Mouse (Mus musculus): ENCODE data around the gene Srpk1.

The Srpk1 gene
- long read RNA-seq, experiment 1, full-length matches to known transcripts: 19 of 45 reads
- long read RNA-seq, experiment 1, partial matches to known transcripts: 10 of 45 reads
- long read RNA-seq, experiment 1, other reads (novel, unspliced or antisense): 16 of 45 reads
- long read RNA-seq, experiment 2, full-length matches to known transcripts: 30 of 39 reads
- long read RNA-seq, experiment 2, partial matches to known transcripts: 6 of 39 reads
- long read RNA-seq, experiment 2, other reads (novel, unspliced or antisense): 3 of 39 reads

GRCm38 (mm10) chr17:28622300-28622759 lies at the start of gene Srpk1:
Gene Srpk1, minus strand, starts transcription at chr17:28622709.
- intact Hi-C loops (cut with DNase I): no loop called here

GRCm38 (mm10) chr17:28659564-28659963 lies 37.1 kb upstream of the Srpk1 start:
- intact Hi-C loops (cut with DNase I): no loop called here

DNA sequence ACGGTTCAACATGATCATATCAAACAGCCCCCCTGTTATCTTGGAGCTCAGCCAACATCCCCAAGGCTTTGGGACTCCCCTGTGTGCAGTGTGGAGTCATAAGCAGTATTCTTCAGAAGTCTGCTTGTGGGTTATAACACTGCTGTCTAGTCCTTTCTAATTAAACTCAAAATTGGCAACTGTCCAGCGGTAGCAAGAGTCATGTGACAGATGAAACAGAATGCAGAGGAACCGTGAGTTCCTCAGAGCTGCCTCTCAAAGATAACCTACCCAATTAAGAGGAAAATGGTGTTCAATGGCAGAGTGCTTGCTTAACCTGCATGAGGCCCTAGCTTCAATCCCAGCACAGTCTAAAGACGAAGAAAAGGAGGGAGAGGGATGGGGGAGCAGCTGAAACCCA lies 35.4 kb upstream of the Srpk1 start:
- intact Hi-C loops (cut with DNase I): no loop called here

DNA sequence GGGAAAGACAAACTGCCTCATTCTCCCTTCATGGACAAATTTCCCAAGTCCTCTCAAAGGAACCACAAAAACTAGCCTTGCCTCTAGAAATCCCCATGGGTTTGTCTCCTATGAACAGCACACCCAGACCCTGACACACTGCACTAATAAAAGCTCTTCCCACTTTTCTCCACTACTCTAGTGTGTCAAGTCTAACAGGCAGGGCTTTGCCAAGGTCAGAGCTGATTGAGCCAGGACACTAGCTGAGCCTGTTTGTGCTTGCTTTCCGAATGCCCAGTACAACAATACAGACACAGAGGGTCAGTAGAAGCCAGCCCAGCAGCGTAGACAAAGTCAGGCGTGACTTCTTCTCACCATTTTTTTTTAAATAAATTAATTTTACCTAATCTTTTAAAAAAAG lies 27.8 kb upstream of the Srpk1 start:
- intact Hi-C loops (cut with DNase I): no loop called here

DNA sequence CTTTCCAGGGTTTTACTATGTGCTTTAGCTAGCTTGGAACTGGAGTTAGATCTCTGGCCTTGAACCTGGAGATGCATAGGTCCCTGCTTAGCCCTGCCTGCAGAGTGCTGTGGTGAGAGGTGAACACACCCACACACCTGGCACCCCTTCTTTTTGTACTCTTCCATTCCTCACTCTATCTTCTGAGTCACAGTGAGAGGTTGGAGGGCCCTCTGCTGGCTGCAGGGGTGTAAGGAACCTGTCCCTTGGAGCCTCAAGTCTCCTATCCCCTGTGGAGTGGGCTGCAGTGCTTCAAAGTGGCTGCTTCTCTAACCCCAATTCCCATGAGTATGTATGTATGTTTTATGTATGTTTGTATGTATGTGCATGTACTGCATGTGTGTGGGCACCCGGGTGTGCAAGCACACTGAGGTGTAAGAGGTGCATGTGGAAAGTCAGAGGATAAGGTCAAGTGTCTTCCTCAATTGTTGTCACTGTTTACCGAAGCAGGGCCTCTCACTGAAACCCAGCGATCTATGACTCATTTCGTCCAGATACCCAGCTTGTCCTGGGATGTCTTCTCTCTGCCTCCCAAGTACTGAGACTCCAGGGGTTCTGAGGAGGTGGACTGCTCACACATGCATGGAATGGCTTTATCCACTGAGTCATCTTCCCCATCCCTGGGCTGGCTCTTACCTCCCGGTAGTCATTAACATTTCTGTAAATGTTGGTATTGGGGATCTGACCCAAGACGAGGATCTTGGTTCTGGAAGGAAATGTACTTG lies 26.3 kb upstream of the Srpk1 start:
- intact Hi-C loops (cut with DNase I): no loop called here

- intact Hi-C loops (cut with DNase I): no loop called here
Observed at GRCm38 (mm10) chr17:28646221-28646620, 23.7 kb upstream of the Srpk1 start.

- intact Hi-C loops (cut with DNase I): loop anchor here (5.0 kb wide), 1 partner anchor 97 kb away; the partner anchor contains the start of gene Clpsl2
Observed at GRCm38 (mm10) chr17:28644112-28644511, 21.6 kb upstream of the Srpk1 start.

GRCm38 (mm10) chr17:28643697-28644096 lies 21.2 kb upstream of the Srpk1 start:
- intact Hi-C loops (cut with DNase I): loop anchor here (5.0 kb wide), 1 partner anchor 96 kb away; the partner anchor contains the start of gene Clpsl2

DNA sequence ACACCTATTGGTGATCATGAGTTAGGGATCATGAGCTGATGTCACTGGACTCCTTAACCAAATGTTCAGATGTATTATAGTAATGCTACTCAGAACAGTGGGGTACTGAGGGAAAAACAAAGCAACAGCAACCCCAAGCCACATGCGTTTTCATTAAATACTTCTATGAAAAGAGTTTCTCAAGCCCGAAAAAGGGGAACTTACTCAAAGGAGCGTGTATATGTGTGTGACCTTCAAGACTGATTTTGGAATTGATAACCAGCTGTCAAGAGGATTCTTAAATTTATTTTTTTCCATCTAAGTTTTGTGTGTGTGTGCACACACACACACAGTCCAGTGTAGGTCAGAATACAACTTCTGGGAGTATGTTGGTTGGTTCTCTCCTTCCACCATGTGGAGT lies 17.6 kb upstream of the Srpk1 start:
- intact Hi-C loops (cut with DNase I): loop anchor here (5.0 kb wide), 1 partner anchor 93 kb away; the partner anchor contains the start of gene Clpsl2

DNA sequence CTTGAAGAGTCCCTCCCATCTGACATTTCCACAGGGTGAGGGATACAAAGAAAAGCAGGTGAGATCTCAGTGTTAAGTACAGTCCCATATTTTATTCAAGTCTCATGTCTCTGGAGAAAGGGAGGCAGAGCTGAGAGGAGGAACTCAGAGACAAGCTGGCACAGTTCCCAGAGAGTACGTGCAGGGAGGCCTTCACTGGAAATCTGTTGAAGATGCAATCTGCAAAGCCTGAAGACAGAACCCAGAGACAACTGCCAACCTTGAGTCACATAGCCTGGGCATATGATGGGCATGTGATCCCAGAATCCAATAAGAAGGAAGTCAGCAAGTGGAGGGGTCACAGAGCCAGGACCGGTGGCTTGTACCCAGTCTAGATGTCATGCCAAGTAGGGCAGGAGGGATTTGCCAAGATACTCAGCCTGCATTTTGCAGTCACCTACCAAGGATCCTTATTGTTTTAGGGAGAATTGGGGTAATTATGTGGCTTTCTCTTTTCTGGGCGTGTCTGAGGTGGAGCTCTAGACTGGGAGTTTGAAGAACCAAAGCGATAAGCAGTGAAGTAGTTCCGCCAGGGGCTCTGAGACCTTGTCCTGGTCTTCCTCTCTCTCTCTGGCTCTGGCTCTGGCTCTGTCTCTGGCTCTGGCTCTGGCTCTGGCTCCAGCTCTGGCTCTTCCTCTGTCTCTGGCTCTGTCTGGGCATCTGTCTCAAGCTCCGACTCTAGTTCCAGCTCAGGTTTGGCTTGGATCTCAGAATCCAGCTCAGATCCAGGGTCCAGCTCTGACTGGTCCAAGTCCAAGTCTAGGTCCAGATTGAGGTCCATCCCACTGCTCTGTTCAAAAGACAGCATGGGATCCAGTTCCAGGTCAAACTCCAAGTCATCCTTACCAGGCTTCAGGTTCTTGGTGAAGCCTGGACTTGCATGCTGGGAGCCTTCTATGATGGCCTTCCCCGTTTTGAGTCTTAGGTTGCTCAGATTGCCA lies 15.5 kb upstream of the Srpk1 start:
- intact Hi-C loops (cut with DNase I): no loop called here

DNA sequence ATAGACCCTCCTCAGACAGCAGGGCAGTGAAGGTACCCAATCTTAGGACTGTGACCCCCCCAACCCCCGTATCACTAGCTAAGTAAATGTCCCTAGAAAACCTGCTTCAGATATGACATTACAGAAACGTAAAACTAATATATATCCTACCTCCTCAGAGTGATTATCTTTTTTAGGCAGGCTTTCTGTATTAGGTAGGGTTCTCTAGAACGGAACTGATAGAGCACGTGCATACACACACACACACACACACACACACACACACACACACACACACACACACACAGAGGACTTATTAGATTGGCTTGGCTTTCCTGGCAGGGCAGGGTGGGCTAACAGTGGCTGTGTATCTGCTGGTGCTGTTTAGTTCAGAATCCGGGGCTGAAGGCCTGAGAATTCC lies 13.3 kb upstream of the Srpk1 start:
- intact Hi-C loops (cut with DNase I): no loop called here

- intact Hi-C loops (cut with DNase I): no loop called here
Observed at GRCm38 (mm10) chr17:28629125-28629524, 6.6 kb upstream of the Srpk1 start.

GRCm38 (mm10) chr17:28628248-28629124 lies 6.0 kb upstream of the Srpk1 start:
- intact Hi-C loops (cut with DNase I): no loop called here

- intact Hi-C loops (cut with DNase I): no loop called here
Observed at GRCm38 (mm10) chr17:28626937-28627336, 4.4 kb upstream of the Srpk1 start.

DNA sequence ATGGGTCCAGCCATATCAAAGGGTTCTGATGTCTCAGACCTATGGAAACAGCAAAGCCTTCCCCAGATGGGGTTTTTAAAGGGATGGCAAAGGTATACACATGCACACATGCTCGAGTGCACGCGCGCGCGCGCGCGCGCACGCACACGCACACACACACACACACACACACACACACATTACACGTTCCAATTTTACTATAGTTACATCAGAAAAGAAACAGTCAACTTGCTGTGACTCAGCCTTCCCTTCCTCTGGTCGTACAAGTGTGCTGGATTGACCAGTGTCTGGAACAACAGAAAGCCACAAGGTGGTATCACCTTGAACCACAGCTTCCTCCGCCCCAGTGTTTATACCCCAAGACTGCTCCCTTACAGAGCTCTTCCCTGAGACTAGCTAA lies 2.8 kb upstream of the Srpk1 start:
- intact Hi-C loops (cut with DNase I): no loop called here

- intact Hi-C loops (cut with DNase I): no loop called here
Observed at GRCm38 (mm10) chr17:28624841-28625240, 2.3 kb upstream of the Srpk1 start.

GRCm38 (mm10) chr17:28621381-28622299 lies 869 bp downstream of the Srpk1 start:
- intact Hi-C loops (cut with DNase I): no loop called here

GRCm38 (mm10) chr17:28618775-28619174 lies 3.7 kb downstream of the Srpk1 start:
- intact Hi-C loops (cut with DNase I): no loop called here

- intact Hi-C loops (cut with DNase I): no loop called here
Observed at GRCm38 (mm10) chr17:28618124-28618523, 4.4 kb downstream of the Srpk1 start.
